Mouse (Mus musculus): ENCODE data around the gene Ldlrad3.

Gene Ldlrad3

GRCm38 (mm10) chr2:102032713-102033343 lies 153.4 kb downstream of the Ldlrad3 start:
- DNase-seq: peak; percentile 51

GRCm38 (mm10) chr2:102030652-102031051 lies 155.5 kb downstream of the Ldlrad3 start:
- peak; percentile 57 for DNase-seq

DNA sequence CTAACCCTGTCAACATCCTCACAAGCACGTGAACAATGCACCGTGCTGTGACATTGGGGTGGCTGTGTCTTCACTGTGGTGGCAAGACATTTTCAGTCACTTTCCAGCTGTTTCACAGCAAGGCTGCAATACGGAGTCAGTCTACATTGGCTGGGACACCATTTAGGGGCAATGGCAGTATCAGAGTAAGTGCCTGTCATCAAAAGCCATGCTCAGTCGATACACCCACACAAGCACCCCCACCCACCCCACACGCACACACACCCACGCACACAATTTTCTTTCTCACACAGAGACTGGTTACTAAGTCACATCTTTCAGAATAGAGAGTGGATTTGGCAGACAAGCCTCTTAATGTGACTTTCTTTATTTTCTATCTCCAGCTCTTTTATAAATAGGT lies 156.0 kb downstream of the Ldlrad3 start:
- DNase-seq: no peak

GRCm38 (mm10) chr2:102029682-102030081 lies 156.5 kb downstream of the Ldlrad3 start:
- no peak for DNase-seq

DNA sequence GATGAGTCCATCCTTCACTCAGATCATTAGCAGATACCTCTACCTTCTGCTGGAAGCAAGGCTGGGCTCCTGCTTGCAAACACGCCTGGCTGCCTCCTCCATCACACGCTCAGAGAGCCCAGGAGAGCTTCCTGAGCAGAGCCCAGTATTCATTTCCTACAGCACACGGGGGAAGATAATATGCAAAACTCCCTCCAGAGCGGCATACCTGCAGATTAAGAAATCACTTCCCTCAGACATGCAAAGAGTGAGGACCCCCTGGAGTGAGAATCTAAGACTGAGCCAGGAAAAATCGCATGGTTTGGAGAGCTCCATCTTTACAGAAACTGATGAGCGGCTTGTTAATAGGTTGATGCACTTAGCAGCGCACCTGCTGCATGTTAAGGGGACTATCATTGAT lies 158.9 kb downstream of the Ldlrad3 start:
- peak; percentile 85 for DNase-seq

- DNase-seq: no peak
These were observed 160.0 kb downstream of the Ldlrad3 start for GRCm38 (mm10) chr2:102026156-102026555.

DNA sequence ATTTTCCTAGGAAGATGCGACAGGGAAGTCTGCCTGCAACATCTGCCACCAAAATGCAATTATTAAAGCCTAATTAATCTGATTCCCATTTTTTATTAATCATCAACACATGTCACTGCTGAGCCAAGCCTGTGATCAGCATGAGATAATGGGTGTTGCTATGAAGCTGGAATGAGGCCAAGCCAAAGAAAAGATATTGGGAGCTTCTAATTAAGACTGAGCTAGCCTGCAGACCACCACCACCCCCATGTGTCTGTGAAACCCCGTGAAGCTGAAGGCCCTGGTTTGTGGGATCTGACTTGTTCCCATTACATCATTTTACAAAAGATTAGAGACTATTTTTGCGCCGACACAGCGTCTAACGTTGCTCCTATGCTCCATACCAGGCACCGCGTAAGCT lies 161.7 kb downstream of the Ldlrad3 start:
- no peak for DNase-seq

DNA sequence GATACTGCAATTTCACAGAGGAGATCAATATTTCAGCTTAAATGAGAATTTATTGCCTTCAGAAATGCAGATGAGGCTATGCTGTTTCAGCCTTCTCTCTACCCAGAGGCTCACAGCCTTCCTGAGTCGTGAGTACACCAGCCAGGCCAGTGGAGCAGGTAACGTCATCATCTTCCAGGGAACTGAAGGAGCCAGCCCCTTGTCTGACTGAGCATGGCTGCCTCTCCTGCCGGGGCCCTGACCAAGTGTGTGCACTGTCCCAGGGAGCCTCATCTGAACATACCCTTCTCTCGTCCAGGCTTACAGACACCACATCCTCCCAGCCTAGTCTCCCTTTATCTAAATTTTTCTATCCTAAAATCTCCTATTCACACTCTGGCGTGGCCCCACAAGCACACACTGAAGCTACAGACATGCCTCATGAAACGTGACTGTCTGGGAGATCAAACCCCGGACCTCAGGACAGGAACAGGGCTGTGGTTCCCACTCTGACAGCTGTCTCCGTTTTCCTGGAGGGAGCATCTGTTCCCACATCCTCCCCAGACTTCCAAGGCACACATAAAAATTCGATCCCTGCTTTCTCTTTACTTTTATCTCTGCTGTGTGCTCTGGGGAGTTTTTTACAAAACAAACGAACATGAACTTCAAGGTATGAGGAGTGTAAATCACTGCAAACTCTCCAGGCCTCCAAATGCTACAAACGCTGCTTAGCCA lies 164.7 kb downstream of the Ldlrad3 start:
- no peak for DNase-seq

- no peak for DNase-seq
These were observed 165.6 kb downstream of the Ldlrad3 start for GRCm38 (mm10) chr2:102020546-102020945.

DNA sequence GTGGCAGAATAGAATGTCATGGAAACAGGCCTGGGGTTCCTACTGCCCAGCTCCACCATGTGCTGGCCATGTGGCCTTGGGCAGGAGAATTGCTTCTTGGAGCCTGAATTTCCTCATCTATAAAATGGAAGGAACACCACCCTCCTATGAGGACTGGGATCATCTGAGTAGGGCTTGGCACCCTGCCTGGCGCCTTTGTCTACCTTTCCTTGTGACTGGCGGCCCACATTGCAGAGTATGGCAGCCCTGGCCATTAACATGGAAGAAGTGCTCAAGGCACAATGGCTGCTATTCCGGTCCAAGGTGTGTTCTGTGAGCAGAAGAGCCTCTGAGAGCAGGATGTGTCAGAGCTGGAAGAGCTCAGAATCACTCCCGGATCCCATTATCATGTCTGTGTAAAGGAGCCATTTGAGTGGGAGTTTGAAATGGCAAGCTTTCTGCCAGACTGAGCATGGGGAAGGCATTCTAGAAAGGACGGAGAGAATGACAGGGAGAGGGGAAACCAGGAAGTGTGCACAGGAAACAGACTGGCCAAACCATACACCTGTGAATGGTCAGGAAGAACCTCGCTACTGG lies 171.6 kb downstream of the Ldlrad3 start:
- DNase-seq: no peak

GRCm38 (mm10) chr2:102011311-102011975 lies 174.7 kb downstream of the Ldlrad3 start:
- no peak for DNase-seq

GRCm38 (mm10) chr2:102009766-102010265 lies 176.4 kb downstream of the Ldlrad3 start:
- DNase-seq: no peak

- DNase-seq: no peak
These were observed 180.0 kb downstream of the Ldlrad3 start for GRCm38 (mm10) chr2:102006143-102006542.

- no peak for DNase-seq
These were observed 180.7 kb downstream of the Ldlrad3 start for GRCm38 (mm10) chr2:102005377-102006007.

DNA sequence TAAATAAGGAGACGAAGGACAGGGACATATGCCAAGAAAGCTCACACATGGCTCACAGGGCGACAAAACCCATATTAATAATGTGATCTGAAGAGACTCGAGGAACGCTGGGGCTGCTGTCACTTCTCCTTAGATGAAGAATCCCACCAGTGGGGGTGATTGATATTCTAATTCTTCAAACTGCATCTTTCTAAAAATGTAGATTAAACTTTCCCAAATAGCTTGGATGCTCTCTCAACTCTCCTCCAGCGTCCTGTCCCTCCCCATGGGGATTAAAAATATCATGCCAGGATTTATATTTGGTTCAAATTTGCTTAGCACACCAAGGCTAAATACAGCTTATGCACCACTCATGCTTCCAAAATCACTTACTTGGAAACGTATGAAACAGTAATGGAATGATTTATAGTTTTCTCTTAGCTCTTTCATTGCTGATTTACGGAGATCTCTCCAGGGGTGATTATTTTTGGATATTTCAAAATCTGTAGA lies 182.4 kb downstream of the Ldlrad3 start:
- DNase-seq: no peak

GRCm38 (mm10) chr2:102002974-102003775 lies 183.0 kb downstream of the Ldlrad3 start:
- DNase-seq: no peak

GRCm38 (mm10) chr2:102002408-102002973 lies 183.7 kb downstream of the Ldlrad3 start:
- no peak for DNase-seq

- DNase-seq: no peak
These were observed 184.5 kb downstream of the Ldlrad3 start for GRCm38 (mm10) chr2:102001661-102002060.

DNA sequence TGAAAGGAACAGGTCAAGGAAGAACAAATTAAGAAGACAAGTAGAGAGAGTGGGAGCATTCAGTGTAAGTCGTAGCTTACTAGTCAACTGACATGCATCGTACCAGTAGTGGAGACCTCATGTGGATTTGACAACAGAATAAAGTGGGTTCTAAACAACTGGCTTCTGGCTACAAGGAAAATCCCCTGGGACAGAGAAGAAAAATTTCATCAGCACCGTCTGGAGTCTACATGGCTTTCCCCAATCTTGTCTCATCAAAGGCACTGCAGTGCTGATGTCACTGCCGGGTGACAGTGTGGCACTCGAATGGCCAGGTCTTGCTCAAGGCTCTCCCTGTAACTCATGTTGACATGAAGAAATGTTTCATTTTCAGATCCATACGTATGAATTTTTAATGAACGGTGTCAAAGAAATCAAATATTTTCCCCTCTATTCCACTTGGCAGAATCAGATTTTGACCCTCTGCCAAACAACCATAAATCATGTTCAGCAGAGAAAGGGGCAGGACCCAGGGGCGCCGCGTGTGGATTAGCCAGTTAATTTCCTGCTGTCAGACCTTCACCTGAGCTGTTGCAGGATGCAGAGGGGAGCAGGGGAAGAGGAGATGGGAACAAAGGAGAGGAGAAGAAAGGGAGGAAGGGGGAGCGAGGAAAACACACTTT lies 187.1 kb downstream of the Ldlrad3 start:
- no peak for DNase-seq

- no peak for DNase-seq
These were observed 189.2 kb downstream of the Ldlrad3 start for GRCm38 (mm10) chr2:101997013-101997412.

Data from cerebellum, adult 9-10 months (tissue).